Mouse (Mus musculus): ENCODE data around the gene Gm4553. TPM values are rescaled to one million over a fixed set of nuclear protein-coding genes. Genes with fewer than 3 reads are reported as not detected.

The Gm4553 gene
- polyA plus RNA-seq (2012; fragmentation: generic; extraction: Trizol): not detected

DNA sequence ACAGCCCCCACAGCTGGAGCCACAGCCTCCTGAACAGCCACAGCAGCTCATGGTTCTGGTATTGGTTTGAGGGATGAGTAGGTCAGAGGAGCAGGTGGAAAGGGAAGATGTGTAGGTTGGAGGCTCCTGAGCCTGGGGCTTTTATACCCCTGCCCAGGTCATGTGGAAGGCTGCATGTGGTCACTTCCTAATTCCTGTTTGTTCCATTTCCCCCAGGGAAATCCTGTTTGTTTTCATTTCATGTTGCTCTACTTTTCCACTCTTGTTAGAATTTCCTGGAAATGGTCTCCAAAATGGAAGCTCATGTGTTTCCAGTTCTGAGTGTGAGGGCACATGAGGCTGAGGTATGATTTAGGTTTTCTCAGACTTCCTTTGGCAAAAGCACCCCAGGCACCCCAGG, at the start of gene Gm4553:
TSS of gene Gm4553 (minus strand) at position 101 of the 400 bp plus-strand sequence.

DNA sequence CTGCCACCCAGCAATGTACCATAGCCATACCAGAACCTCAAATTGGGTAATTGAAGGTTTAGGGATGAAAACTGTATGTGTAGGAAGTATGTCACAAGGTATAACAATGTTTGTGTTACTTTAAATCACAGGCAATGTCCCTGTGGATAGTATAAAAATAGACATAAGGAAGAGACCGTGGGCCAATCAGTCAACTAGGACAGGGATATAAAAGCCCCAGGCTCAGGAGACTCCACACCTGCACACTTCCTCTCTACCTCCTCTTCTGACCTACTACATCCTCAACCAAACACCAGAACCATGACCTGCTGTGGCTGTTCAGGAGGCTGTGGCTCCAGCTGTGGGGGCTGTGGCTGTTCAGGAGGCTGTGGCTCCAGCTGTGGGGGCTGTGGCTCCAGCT, 46.0 kb upstream of the Gm4553 start, which contains the start of gene Gm7579:
TSS of gene Gm7579 (plus strand) at position 301 of the 400 bp plus-strand sequence.

DNA sequence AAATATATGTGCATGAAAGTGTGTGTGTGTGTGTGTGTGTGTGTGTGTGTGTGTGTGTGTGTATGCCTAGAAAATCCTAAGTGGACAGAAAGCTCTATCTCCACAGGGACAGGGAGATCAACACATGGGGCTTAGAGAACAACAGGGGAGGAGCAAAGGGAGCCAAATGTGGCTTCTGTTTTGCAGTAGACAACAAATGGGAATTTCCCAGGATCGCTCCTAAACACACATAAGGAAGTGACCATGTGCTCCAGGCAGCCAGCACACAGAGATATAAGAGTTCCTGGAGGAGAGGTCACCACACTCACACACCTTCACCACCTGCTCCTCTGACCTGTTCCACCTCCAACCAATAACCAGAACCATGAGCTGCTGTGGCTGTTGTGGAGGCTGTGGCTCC, 35.5 kb upstream of the Gm4553 start, which contains the start of gene Krtap5-3:
TSS of gene Krtap5-3 (plus strand) at position 301 of the 400 bp plus-strand sequence.

GRCm38 (mm10) chr7:142190289-142190688, 24.8 kb upstream of the Gm4553 start, which contains the start of gene Gm10153:
Gene Gm10153 (minus strand): TSS chr7:142190389.

GRCm38 (mm10) chr7:142175905-142176304, 10.4 kb upstream of the Gm4553 start, which contains the start of gene Krtap5-2:
Gene Krtap5-2 (minus strand): TSS chr7:142176005.

DNA sequence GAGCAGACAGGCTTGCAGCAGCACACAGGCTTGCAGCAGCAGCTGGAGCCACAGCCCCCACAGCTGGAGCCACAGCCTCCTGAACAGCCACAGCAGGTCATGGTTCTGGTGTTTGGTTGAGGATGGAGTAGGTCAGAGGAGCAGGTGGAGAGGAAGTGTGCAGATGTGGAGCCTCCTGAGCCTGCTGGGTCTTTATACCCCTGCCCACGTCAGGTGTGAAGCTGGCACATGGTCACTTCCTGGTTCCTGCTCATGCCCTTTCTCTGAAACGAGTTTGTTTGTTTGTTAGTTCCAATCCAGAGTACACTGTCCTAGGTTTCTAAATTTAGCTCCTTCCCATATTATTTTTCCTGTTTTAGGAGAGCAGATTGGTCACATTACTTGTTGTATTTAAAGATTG, 8.5 kb downstream of the Gm4553 start, which contains the start of gene Gm29735:
TSS of gene Gm29735 (minus strand) at position 101 of the 400 bp plus-strand sequence.

DNA sequence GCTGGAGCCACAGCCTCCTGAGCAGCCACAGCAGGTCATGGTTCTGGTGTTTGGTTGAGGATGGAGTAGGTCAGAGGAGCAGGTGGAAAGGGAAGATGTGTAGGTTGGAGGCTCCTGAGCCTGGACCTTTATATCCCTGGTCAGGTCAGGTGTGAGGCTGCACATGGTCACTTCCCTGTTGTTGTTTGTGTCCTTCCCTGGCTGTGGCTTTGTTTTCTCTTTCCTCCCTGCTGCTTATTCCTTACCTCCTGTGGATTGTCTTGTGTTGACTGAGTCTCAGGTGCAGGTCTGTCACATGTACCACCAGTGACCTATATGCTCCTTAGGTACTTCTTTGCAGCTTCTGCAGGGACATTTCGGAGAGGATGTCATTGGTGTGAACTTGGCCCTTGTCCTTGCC, 21.0 kb downstream of the Gm4553 start, which contains the start of gene Gm45337:
TSS of gene Gm45337 (minus strand) at position 101 of the 400 bp plus-strand sequence.

DNA sequence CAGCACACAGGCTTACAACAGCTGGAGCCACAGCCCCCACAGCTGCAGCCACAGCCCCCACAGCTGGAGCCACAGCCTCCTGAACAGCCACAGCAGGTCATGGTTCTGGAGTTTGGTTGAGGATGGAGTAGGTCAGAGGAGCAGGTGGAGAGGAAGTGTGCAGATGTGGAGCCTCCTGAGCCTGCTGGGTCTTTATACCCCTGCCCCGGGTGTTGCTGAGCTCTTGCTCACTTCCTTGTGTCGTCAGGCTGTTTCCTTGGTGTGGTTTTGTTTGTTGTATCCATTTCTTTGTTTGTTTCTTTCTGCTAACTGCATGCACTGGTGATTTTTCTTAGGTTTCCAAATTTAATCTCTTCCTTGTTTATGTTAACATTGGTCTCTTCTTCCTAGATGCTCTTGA, 29.6 kb downstream of the Gm4553 start, which contains the start of gene Gm39115:
TSS of gene Gm39115 (minus strand) at position 101 of the 400 bp plus-strand sequence.

DNA sequence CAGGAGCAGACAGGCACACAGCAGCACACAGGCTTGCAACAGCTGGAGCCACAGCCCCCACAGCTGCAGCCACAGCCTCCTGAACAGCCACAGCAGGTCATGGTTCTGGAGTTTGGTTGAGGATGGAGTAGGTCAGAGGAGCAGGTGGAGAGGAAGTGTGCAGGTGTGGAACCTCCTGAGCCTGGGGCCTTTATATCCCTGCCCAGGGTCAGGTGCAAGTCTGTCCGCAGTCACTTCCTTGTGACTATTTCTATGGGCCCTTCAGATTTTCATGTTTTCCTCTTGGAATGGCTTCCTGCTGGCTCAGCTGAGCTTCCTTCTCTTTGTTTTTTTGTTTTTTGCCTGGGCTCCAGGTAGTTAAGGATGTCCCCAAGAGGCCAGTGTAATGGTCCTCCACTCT, 44.9 kb downstream of the Gm4553 start, which contains the start of gene Gm45618:
TSS of gene Gm45618 (minus strand) at position 101 of the 400 bp plus-strand sequence.

Other genes with a start within 250 kb of the Gm4553 start
- 10 to 100 TPM in 1 of 2 experiments, 1 to 10 TPM in 1; 5.5 to 23.0 TPM for gene Tollip, start 247.2 kb downstream of the Gm4553 start, polyA plus RNA-seq (2012; fragmentation: generic; extraction: Trizol)
- under 1 TPM; 0.02 to 0.21 TPM for gene Brsk2, start 216.0 kb downstream of the Gm4553 start, polyA plus RNA-seq (2012; fragmentation: generic; extraction: Trizol)
- 10 to 100 TPM; 15.6 to 37.1 TPM for gene Mob2, start 104.7 kb downstream of the Gm4553 start, polyA plus RNA-seq (2012; fragmentation: generic; extraction: Trizol)
- under 1 TPM; 0.79 to 0.83 TPM for gene Dusp8, start 69.9 kb downstream of the Gm4553 start, polyA plus RNA-seq (2012; fragmentation: generic; extraction: Trizol)
- not detected for gene Gm45618, start 45.0 kb downstream of the Gm4553 start, polyA plus RNA-seq (2012; fragmentation: generic; extraction: Trizol)
- gene Gm39115, start 29.7 kb downstream of the Gm4553 start, polyA plus RNA-seq (2012; fragmentation: generic; extraction: Trizol): not detected
- gene Gm45337, start 21.1 kb downstream of the Gm4553 start, polyA plus RNA-seq (2012; fragmentation: generic; extraction: Trizol): not detected
- not detected for gene Gm29735, start 8.6 kb downstream of the Gm4553 start, polyA plus RNA-seq (2012; fragmentation: generic; extraction: Trizol)
- not detected for gene Krtap5-2, start 10.3 kb upstream of the Gm4553 start, polyA plus RNA-seq (2012; fragmentation: generic; extraction: Trizol)
- gene Gm10153, start 24.6 kb upstream of the Gm4553 start, polyA plus RNA-seq (2012; fragmentation: generic; extraction: Trizol): not detected
- gene Krtap5-3, start 35.6 kb upstream of the Gm4553 start, polyA plus RNA-seq (2012; fragmentation: generic; extraction: Trizol): not detected
- gene Gm7579, start 46.1 kb upstream of the Gm4553 start, polyA plus RNA-seq (2012; fragmentation: generic; extraction: Trizol): not detected
- gene Krtap5-5, start 64.2 kb upstream of the Gm4553 start, polyA plus RNA-seq (2012; fragmentation: generic; extraction: Trizol): not detected
- not detected for gene Gm40460, start 75.3 kb upstream of the Gm4553 start, polyA plus RNA-seq (2012; fragmentation: generic; extraction: Trizol)
- gene Gm2431, start 92.6 kb upstream of the Gm4553 start, polyA plus RNA-seq (2012; fragmentation: generic; extraction: Trizol): not detected
- not detected for gene Gm4559, start 108.6 kb upstream of the Gm4553 start, polyA plus RNA-seq (2012; fragmentation: generic; extraction: Trizol)
- gene Krtap5-1, start 131.4 kb upstream of the Gm4553 start, polyA plus RNA-seq (2012; fragmentation: generic; extraction: Trizol): not detected
- gene Krtap5-4, start 137.8 kb upstream of the Gm4553 start, polyA plus RNA-seq (2012; fragmentation: generic; extraction: Trizol): not detected
- 1 to 10 TPM; 2.0 to 4.2 TPM for gene Ifitm10, start 208.0 kb upstream of the Gm4553 start, polyA plus RNA-seq (2012; fragmentation: generic; extraction: Trizol)
- gene Gm49369, start 216.9 kb upstream of the Gm4553 start, polyA plus RNA-seq (2012; fragmentation: generic; extraction: Trizol): under 1 TPM; 0.12 to 0.13 TPM
- gene Ctsd, start 222.3 kb upstream of the Gm4553 start, polyA plus RNA-seq (2012; fragmentation: generic; extraction: Trizol): 100 to 1,000 TPM; 348 to 485 TPM

Data from C3H10T1/2 (cell line).